In genomic region chr11:50225611-50226378, GRCm38 (mm10) we compare ENCODE assay signal across 8 mouse cellular contexts. TPM values are rescaled to one million over a fixed set of nuclear protein-coding genes. Genes with fewer than 3 reads are reported as not detected.
DNase-seq lines count a peak whose midpoint lies in the region; ATAC-seq and TF ChIP-seq lines count a peak whose summit lies in the region.

No protein-coding gene starts in this region.

- DNase-seq in heart, adult 2 months, result peak; percentile 61 to 71
- DNase-seq in heart, adult 8-10 months (ENCODE audit: low spot score), result no peak
- DNase-seq in R1 (ENCODE audit: low read depth, low spot score), result peak; percentile 38
- no peak for DNase-seq in frontal cortex, postnatal 10 days (ENCODE audit: low spot score in 2 of 2)

- peak overlapping the region; percentile 55 for H3ac ChIP-seq in myocyte (ENCODE audit: control insufficient read depth, insufficient read length)

- peak overlapping the region; percentile 85 for H3K27ac ChIP-seq in heart, adult 2 months
- H3K27ac ChIP-seq in embryonic facial prominence, embryonic 13.5 days, result peak overlapping the region; percentile 84
- peak overlapping the region; percentile 94 for H3K27ac ChIP-seq in hindbrain, embryonic 12.5 days
- peak overlapping the region; percentile 80 for H3K27ac ChIP-seq in limb, embryonic 15.5 days

- no peak for TF ChIP-seq EP300 in heart, adult 2 months (IDR thresholded peaks at IDR 0.05; ENCODE audit: insufficient read depth, low read depth, low read length)

- no peaks in the 10 kb centered on the region for H3K36me3 ChIP-seq in heart, adult 2 months (ENCODE audit: control insufficient read depth, insufficient read depth, low read length)
- H3K36me3 ChIP-seq in embryonic facial prominence, embryonic 13.5 days, result peaks cover 4% of the 10 kb centered on the region; the same call in 1 of the 2 replicates
- H3K36me3 ChIP-seq in hindbrain, embryonic 12.5 days, result no peaks in the 10 kb centered on the region
- no peaks in the 10 kb centered on the region for H3K36me3 ChIP-seq in limb, embryonic 15.5 days
- no peaks in the 10 kb centered on the region for H3K36me3 ChIP-seq in myocyte (ENCODE audit: control insufficient read depth, insufficient read depth)

- no peak for ATAC-seq in embryonic facial prominence, embryonic 13.5 days (ENCODE audit: insufficient number of reproducible peaks, insufficient read depth, low FRiP score, low TSS enrichment, low read depth)
- peak; percentile 33 for ATAC-seq in hindbrain, embryonic 12.5 days (ENCODE audit: low FRiP score)
- no peak for ATAC-seq in limb, embryonic 15.5 days (ENCODE audit: insufficient number of reproducible peaks, low FRiP score, low TSS enrichment, low read depth)

- peak overlapping the region; percentile 91 for H3K9ac ChIP-seq in heart, adult 2 months (ENCODE audit: low read depth, low read length)
- H3K9ac ChIP-seq in embryonic facial prominence, embryonic 13.5 days, result peak overlapping the region; percentile 95
- peak overlapping the region; percentile 99 for H3K9ac ChIP-seq in hindbrain, embryonic 12.5 days
- H3K9ac ChIP-seq in limb, embryonic 15.5 days, result peak overlapping the region; percentile 93

- no peak for TF ChIP-seq POLR2A in heart, adult 2 months (IDR thresholded peaks at IDR 0.05; ENCODE audit: insufficient read depth, low read depth, low read length)
- TF ChIP-seq POLR2A in myocyte (IDR thresholded peaks at IDR 0.05; ENCODE audit: insufficient read length, low read depth), result peak; percentile 43

- WGBS in heart, adult 2 months, result under 1% methylated on average over 32 of the region's 34 CpGs
- WGBS in embryonic facial prominence, embryonic 13.5 days, result 2% methylated on average over 34 of the region's 34 CpGs
- WGBS in hindbrain, embryonic 12.5 days, result 4% methylated on average over 34 of the region's 34 CpGs
- 3% methylated on average over 34 of the region's 34 CpGs for WGBS in limb, embryonic 15.5 days

- H3K4me1 ChIP-seq in heart, adult 2 months (ENCODE audit: control insufficient read depth, insufficient read depth, low read length), result peaks cover 29% of the 10 kb centered on the region
- H3K4me1 ChIP-seq in embryonic facial prominence, embryonic 13.5 days, result peaks cover 52% of the 10 kb centered on the region
- H3K4me1 ChIP-seq in hindbrain, embryonic 12.5 days, result peaks cover 53% of the 10 kb centered on the region
- peaks cover 57% of the 10 kb centered on the region for H3K4me1 ChIP-seq in limb, embryonic 15.5 days

- intact Hi-C loops in heart, adult 2 months (cut with DNase I), result loop anchor here (2.0 to 10.0 kb wide), 4 partner anchors 15 to 241 kb away; partner anchors contain the start of genes Mgat4b, Mrnip and Sqstm1

- peak overlapping the region; percentile 85 for H3K4me2 ChIP-seq in embryonic facial prominence, embryonic 13.5 days
- peak overlapping the region; percentile 84 for H3K4me2 ChIP-seq in hindbrain, embryonic 12.5 days (replicated peaks)
- peak overlapping the region; percentile 94 for H3K4me2 ChIP-seq in limb, embryonic 15.5 days
- peak overlapping the region; percentile 93 for H3K4me2 ChIP-seq in myocyte (ENCODE audit: low read depth)

- no peaks in the 10 kb centered on the region for H3K9me3 ChIP-seq in embryonic facial prominence, embryonic 13.5 days
- H3K9me3 ChIP-seq in hindbrain, embryonic 12.5 days (replicated peaks), result no peaks in the 10 kb centered on the region
- no peaks in the 10 kb centered on the region for H3K9me3 ChIP-seq in limb, embryonic 15.5 days

- no peaks in the 10 kb centered on the region for H3K27me3 ChIP-seq in heart, adult 2 months (ENCODE audit: control insufficient read depth, insufficient read depth, low read length)
- H3K27me3 ChIP-seq in embryonic facial prominence, embryonic 13.5 days, result peaks cover 15% of the 10 kb centered on the region
- peaks cover 14% of the 10 kb centered on the region for H3K27me3 ChIP-seq in hindbrain, embryonic 12.5 days
- H3K27me3 ChIP-seq in limb, embryonic 15.5 days, result peaks cover 3% of the 10 kb centered on the region; the same call in 1 of the 2 replicates
- H3K27me3 ChIP-seq in myocyte (ENCODE audit: control insufficient read depth, insufficient read depth, insufficient read length), result no peaks in the 10 kb centered on the region

- H3K79me2 ChIP-seq in heart, adult 2 months (replicated peaks; ENCODE audit: control insufficient read depth, insufficient read depth, low read length), result no peaks in the 10 kb centered on the region
- peaks cover 23% of the 10 kb centered on the region for H3K79me2 ChIP-seq in myocyte (ENCODE audit: control insufficient read depth, insufficient read depth)

- H3K4me3 ChIP-seq in heart, adult 2 months, result peak overlapping the region; percentile 70
- peak overlapping the region; percentile 84 for H3K4me3 ChIP-seq in embryonic facial prominence, embryonic 13.5 days
- peak overlapping the region; percentile 97 for H3K4me3 ChIP-seq in hindbrain, embryonic 12.5 days
- H3K4me3 ChIP-seq in limb, embryonic 15.5 days, result peak overlapping the region; percentile 85
- peak overlapping the region; percentile 72 for H3K4me3 ChIP-seq in myocyte

- TF ChIP-seq CTCF in heart, adult 2 months (IDR thresholded peaks at IDR 0.05), result no peak

TF ChIP-seq in myocyte, 11 proteins besides CTCF, POLR2A, EP300 and RAD21:
- no peak for TF ChIP-seq POLR2AphosphoS2 (IDR thresholded peaks at IDR 0.05; ENCODE audit: insufficient read length, low read depth)
- no peak for TF ChIP-seq MAX (IDR thresholded peaks at IDR 0.05; ENCODE audit: low read depth)
- TF ChIP-seq CEBPB (IDR thresholded peaks at IDR 0.05; ENCODE audit: insufficient read depth, poor library complexity, severe bottlenecking), result no peak
- no peak for TF ChIP-seq SRF (IDR thresholded peaks at IDR 0.05; ENCODE audit: control insufficient read depth, insufficient read length, low read depth)
- no peak for TF ChIP-seq TCF3 (IDR thresholded peaks at IDR 0.05; ENCODE audit: insufficient read length, low read depth)
- TF ChIP-seq USF1 (IDR thresholded peaks at IDR 0.05; ENCODE audit: low read depth), result no peak
- no peak for TF ChIP-seq MYOD1 (IDR thresholded peaks at IDR 0.05; ENCODE audit: control insufficient read depth in 1 of 3, insufficient read length in 2 of 3, low read depth in 2 of 3)
- no peak for TF ChIP-seq TCF12 (IDR thresholded peaks at IDR 0.05; ENCODE audit: insufficient read depth, poor library complexity, severe bottlenecking)
- TF ChIP-seq MYOG (IDR thresholded peaks at IDR 0.05; ENCODE audit: control insufficient read depth in 1 of 3, insufficient read depth in 1 of 3, insufficient read length in 2 of 3, low read depth in 2 of 3), result no peak
- no peak for TF ChIP-seq E2F4 (IDR thresholded peaks at IDR 0.05; ENCODE audit: insufficient read depth)

RNA-seq across cellular contexts. Expression of gene Ltc4s, which starts 12.6 kb away (rescaled TPM):
- 1 to 10 TPM; 8.8 to 10.0 TPM for total RNA-seq in heart, adult 2 months (2021)
- 16.2 and 18.1 TPM in 2 replicates for polyA plus RNA-seq in heart, adult 2 months (2012; rRNA removed)
- 10 to 100 TPM in 1 of 4 experiments, 1 to 10 TPM in 3; 4.7 to 11.8 (median 6.6) TPM for total RNA-seq in heart, adult 8-10 months (2022)
- 1.7 and 1.8 TPM in 2 replicates for polyA plus RNA-seq in embryonic facial prominence, embryonic 13.5 days (2015; fragmentation: Nextera tagmentation; extraction: Ambion mirVana)
- 0.61 and 1.3 TPM in 2 replicates for polyA plus RNA-seq in hindbrain, embryonic 12.5 days (2016; fragmentation: Nextera tagmentation; extraction: Ambion mirVana)
- 2.1 and 3.0 TPM in 2 replicates for polyA plus RNA-seq in limb, embryonic 15.5 days (2015; fragmentation: Nextera tagmentation; extraction: Ambion mirVana)
- 1.8 TPM for polyA plus RNA-seq in myocyte (2012; fragmentation: generic; extraction: Trizol)

RNA-seq across cellular contexts. Expression of gene Mgat4b, which starts 15.1 kb away (rescaled TPM):
- total RNA-seq in heart, adult 2 months (2021), result 10 to 100 TPM; 78.6 to 82.0 TPM
- polyA plus RNA-seq in heart, adult 2 months (2012; rRNA removed), result 53.8 and 56.7 TPM in 2 replicates
- total RNA-seq in heart, adult 8-10 months (2022), result 10 to 100 TPM; 68.4 to 90.0 (median 76.3) TPM
- 15.8 and 21.5 TPM in 2 replicates for polyA plus RNA-seq in embryonic facial prominence, embryonic 13.5 days (2015; fragmentation: Nextera tagmentation; extraction: Ambion mirVana)
- 45.1 and 52.8 TPM in 2 replicates for polyA plus RNA-seq in hindbrain, embryonic 12.5 days (2016; fragmentation: Nextera tagmentation; extraction: Ambion mirVana)
- polyA plus RNA-seq in limb, embryonic 15.5 days (2015; fragmentation: Nextera tagmentation; extraction: Ambion mirVana), result 12.5 and 16.0 TPM in 2 replicates
- polyA plus RNA-seq in myocyte (2012; fragmentation: generic; extraction: Trizol), result 89.2 TPM

RNA-seq across cellular contexts. Expression of gene Sqstm1, which starts 15.2 kb away (rescaled TPM):
- 100 to 1,000 TPM; 298 to 421 TPM for total RNA-seq in heart, adult 2 months (2021)
- polyA plus RNA-seq in heart, adult 2 months (2012; rRNA removed), result 200 and 225 TPM in 2 replicates
- 100 to 1,000 TPM; 431 to 551 (median 475) TPM for total RNA-seq in heart, adult 8-10 months (2022)
- 193 and 206 TPM in 2 replicates for polyA plus RNA-seq in embryonic facial prominence, embryonic 13.5 days (2015; fragmentation: Nextera tagmentation; extraction: Ambion mirVana)
- polyA plus RNA-seq in hindbrain, embryonic 12.5 days (2016; fragmentation: Nextera tagmentation; extraction: Ambion mirVana), result 231 and 234 TPM in 2 replicates
- polyA plus RNA-seq in limb, embryonic 15.5 days (2015; fragmentation: Nextera tagmentation; extraction: Ambion mirVana), result 241 and 262 TPM in 2 replicates
- polyA plus RNA-seq in myocyte (2012; fragmentation: generic; extraction: Trizol), result 873 TPM

RNA-seq across cellular contexts. Expression of gene Mrnip, which starts 51.6 kb away (rescaled TPM):
- total RNA-seq in heart, adult 2 months (2021), result 1 to 10 TPM; 1.6 to 1.8 TPM
- 3.0 and 3.5 TPM in 2 replicates for polyA plus RNA-seq in heart, adult 2 months (2012; rRNA removed)
- 1 to 10 TPM; 1.6 to 3.5 (median 2.7) TPM for total RNA-seq in heart, adult 8-10 months (2022)
- polyA plus RNA-seq in embryonic facial prominence, embryonic 13.5 days (2015; fragmentation: Nextera tagmentation; extraction: Ambion mirVana), result 18.0 and 22.9 TPM in 2 replicates
- 21.1 and 22.2 TPM in 2 replicates for polyA plus RNA-seq in hindbrain, embryonic 12.5 days (2016; fragmentation: Nextera tagmentation; extraction: Ambion mirVana)
- 15.5 and 16.2 TPM in 2 replicates for polyA plus RNA-seq in limb, embryonic 15.5 days (2015; fragmentation: Nextera tagmentation; extraction: Ambion mirVana)
- 7.8 TPM for polyA plus RNA-seq in myocyte (2012; fragmentation: generic; extraction: Trizol)

Comparison
In these comparisons a context has a peak if more than half of its experiments do, and no peak if none do; other contexts are left out.
1. DNase-seq: peak in heart, adult 2 months (2 of 2) and R1 (single experiment); none in heart, adult 8-10 months (single experiment) and frontal cortex, postnatal 10 days (0 of 2).
2. Peak in every context shown above with its lines, with median percentiles within 50 percentile points of each other: H3K27ac ChIP-seq, H3K4me3 ChIP-seq, H3K9ac ChIP-seq and H3K4me2 ChIP-seq.